Mouse (Mus musculus) liver, embryonic 14.5 days (tissue): Measurements from ENCODE around the gene Tfap2c. TPM values are rescaled to one million over a fixed set of nuclear protein-coding genes. Genes with fewer than 3 reads are reported as not detected.

Experiments
- ATAC-seq: fragments of 200-750 bp; cut with Nextera tagmentation; 2 replicates; pipeline ENCODE4 v1.8.0; 2017; ENCODE audit warnings: moderate number of reproducible peaks, mild to moderate bottlenecking, moderate library complexity; ENCODE audit not compliant: insufficient read depth
- DNase-seq, 3 experiments: peaks; one replicate each; pipeline ENCODE4 v3.0.0-alpha.2; 2012 to 2013; ENCODE audit warnings: low read depth in 3 of 3, low spot score in 3 of 3
- H3K27ac ChIP-seq: fragments of 300-500 bp; sonication (generic); 2 replicates; pipeline ENCODE4 v1.5.1; 2014; ENCODE audit warnings: moderate library complexity, mild to moderate bottlenecking, control low read depth, inconsistent platforms
- H3K27me3 ChIP-seq: fragments of 300-500 bp; sonication (generic); 2 replicates; pipeline ENCODE4 v1.6.1; 2014; ENCODE audit warnings: mild to moderate bottlenecking, low read length, moderate library complexity; ENCODE audit not compliant: control insufficient read depth, insufficient read depth
- H3K36me3 ChIP-seq: fragments of 300-500 bp; sonication (generic); replicated peaks from 2 replicates; pipeline ENCODE4 v1.6.1; 2014; ENCODE audit warnings: low read depth; ENCODE audit not compliant: control insufficient read depth, insufficient read depth
- H3K4me1 ChIP-seq, 2 experiments: fragments of 200-500 bp in 1 of 2; fragments of 300-500 bp in 1 of 2; sonication (generic) in 1 of 2; replicated peaks; 2 replicates each; pipeline ENCODE4 v1.6.1; 2012 to 2014; ENCODE audit warnings: antibody characterized with exemption in 1 of 2, inconsistent platforms in 1 of 2, low read length in 1 of 2; ENCODE audit not compliant: control insufficient read depth in 2 of 2, insufficient read depth in 2 of 2
- H3K4me2 ChIP-seq: fragments of 300-500 bp; sonication (generic); 2 replicates; pipeline ENCODE4 v1.6.1; 2014; ENCODE audit warnings: low read depth, mild to moderate bottlenecking, control low read depth, moderate library complexity
- H3K4me3 ChIP-seq, 2 experiments: fragments of 200-500 bp in 1 of 2; fragments of 300-500 bp in 1 of 2; sonication (generic) in 1 of 2; 2 replicates each; pipeline ENCODE4 v1.5.1; 2012 to 2014; ENCODE audit warnings: low read depth in 2 of 2, low read length in 2 of 2, mild to moderate bottlenecking in 2 of 2, control low read depth in 1 of 2, inconsistent platforms in 1 of 2, moderate library complexity in 1 of 2; ENCODE audit not compliant: insufficient read depth in 1 of 2
- H3K9ac ChIP-seq: fragments of 300-500 bp; sonication (generic); replicated peaks from 2 replicates; pipeline ENCODE4 v1.6.1; 2014; ENCODE audit warnings: mild to moderate bottlenecking, control low read depth, moderate library complexity
- H3K9me3 ChIP-seq: fragments of 300-500 bp; sonication (generic); 2 replicates; pipeline ENCODE4 v1.6.1; 2016; ENCODE audit warnings: low read length, mixed read lengths; ENCODE audit not compliant: control insufficient read depth
- CTCF ChIP-seq: IDR thresholded peaks from 2 replicates; pipeline ENCODE4 v1.5.1; 2016; ENCODE audit warnings: antibody characterized with exemption, low read depth, control low read depth
- EP300 ChIP-seq: IDR thresholded peaks from 2 replicates; pipeline ENCODE4 v1.6.1; 2016; ENCODE audit warnings: antibody characterized with exemption, low read depth
- WGBS: fragments of 180-500 bp; shearing (Covaris S2); extraction: QIAGEN DNeasy Blood & Tissue Kit; methylation state at CpG from one replicate; pipeline ENCODE4 v1.1.7; 2014; ENCODE audit not compliant: insufficient replicate concordance; 5-methylcytosine and 5-hydroxymethylcytosine counted together
- polyA plus RNA-seq, 2 experiments: library from polyadenylated mRNA; depleted of rRNA in 1 of 2; stranded (reverse) in 1 of 2; unstranded in 1 of 2; fragments of >200 nt; fragmentation: Nextera tagmentation in 1 of 2; extraction: Ambion mirVana in 1 of 2; gene quantifications; 2 replicates each; pipeline versions ENCODE4 v1.2.1 to v1.2.3; 2012 to 2014

Gene Tfap2c
- polyA plus RNA-seq, 2 experiments: not detected

- 60% methylated on average over 15 of the region's 15 CpGs for WGBS
- ATAC-seq: no peak
These were observed 39.2 kb upstream of the Tfap2c start for GRCm38 (mm10) chr2:172510056-172510712.

GRCm38 (mm10) chr2:172510899-172511298 lies 38.5 kb upstream of the Tfap2c start:
- Histone ChIP-seq H3K4me1 (no peaks in the 10 kb centered on the region), H3K9me3 (no peaks in the 10 kb centered on the region), H3K36me3 (no peaks in the 10 kb centered on the region), H3K27me3 (no peaks in the 10 kb centered on the region), H3K9ac (no peak overlapping the region), H3K4me3 (no peak overlapping the region), H3K4me2 (no peak overlapping the region), H3K27ac (no peak overlapping the region)
- no peak for TF ChIP-seq CTCF
- DNase-seq: no peak
- no peak for ATAC-seq
- 33% methylated on average over 3 of the region's 3 CpGs for WGBS

More at GRCm38 (mm10) chr2:172510056-172510712, 39.2 kb upstream of the Tfap2c start:
- no peaks in the 10 kb centered on the region for H3K36me3 ChIP-seq
- no peaks in the 10 kb centered on the region for H3K4me1 ChIP-seq
- H3K4me3 ChIP-seq: no peak overlapping the region
- H3K9me3 ChIP-seq: no peaks in the 10 kb centered on the region
- H3K27me3 ChIP-seq: no peaks in the 10 kb centered on the region
- TF ChIP-seq EP300: no peak
- TF ChIP-seq CTCF: no peak
- no peak for DNase-seq
- no peak overlapping the region for H3K4me2 ChIP-seq
- no peak overlapping the region for H3K27ac ChIP-seq
- H3K9ac ChIP-seq: no peak overlapping the region

- Histone ChIP-seq H3K9ac (no peak overlapping the region), H3K4me2 (no peak overlapping the region), H3K4me3 (no peak overlapping the region), H3K9me3 (no peaks in the 10 kb centered on the region), H3K27ac (no peak overlapping the region), H3K27me3 (no peaks in the 10 kb centered on the region), H3K36me3 (no peaks in the 10 kb centered on the region), H3K4me1 (no peaks in the 10 kb centered on the region)
- 24% methylated on average over 11 of the region's 11 CpGs for WGBS
- no peak for ATAC-seq
- no peak for DNase-seq
- TF ChIP-seq CTCF (no peak), EP300 (no peak)
These were observed 32.9 kb upstream of the Tfap2c start for GRCm38 (mm10) chr2:172516407-172516992.

GRCm38 (mm10) chr2:172520616-172521371 lies 28.6 kb upstream of the Tfap2c start:
- WGBS: 62% methylated on average over 9 of the region's 9 CpGs
- Histone ChIP-seq H3K36me3 (no peaks in the 10 kb centered on the region), H3K4me1 (no peaks in the 10 kb centered on the region), H3K4me2 (no peak overlapping the region), H3K9me3 (no peaks in the 10 kb centered on the region), H3K27me3 (no peaks in the 10 kb centered on the region), H3K9ac (no peak overlapping the region), H3K27ac (no peak overlapping the region), H3K4me3 (no peak overlapping the region)
- no peak for DNase-seq
- ATAC-seq: no peak
- TF ChIP-seq EP300 (no peak), CTCF (no peak)

GRCm38 (mm10) chr2:172522528-172522927 lies 26.9 kb upstream of the Tfap2c start:
- no peak overlapping the region for H3K4me3 ChIP-seq
- no peaks in the 10 kb centered on the region for H3K27me3 ChIP-seq
- no peak overlapping the region for H3K4me2 ChIP-seq
- TF ChIP-seq EP300 (no peak), CTCF (no peak)
- H3K4me1 ChIP-seq: no peaks in the 10 kb centered on the region
- H3K36me3 ChIP-seq: no peaks in the 10 kb centered on the region
- no peak overlapping the region for H3K9ac ChIP-seq
- WGBS: 59% methylated on average over 11 of the region's 12 CpGs
- DNase-seq (no peak), ATAC-seq (no peak)
- H3K27ac ChIP-seq: no peak overlapping the region
- H3K9me3 ChIP-seq: no peaks in the 10 kb centered on the region
